Mouse (Mus musculus) urinary bladder, postnatal 14 days (tissue): ENCODE measurements around the gene Tcf25.

Experiments used
- DNase-seq: peaks from one replicate; pipeline ENCODE4 v3.0.0; 2021; ENCODE audit warnings: low spot score

Tcf25 gene

GRCm38 (mm10) chr8:123373403-123374238 lies at the start of gene Tcf25:
Gene Tcf25 (plus strand): TSS chr8:123373753.
- DNase-seq, result peak; percentile 96

GRCm38 (mm10) chr8:123328552-123328951 lies 45.0 kb upstream of the Tcf25 start:
- DNase-seq, result no peak

- DNase-seq, result no peak
Observed at GRCm38 (mm10) chr8:123329350-123329749, 44.2 kb upstream of the Tcf25 start.

GRCm38 (mm10) chr8:123329961-123330360 lies 43.6 kb upstream of the Tcf25 start:
- DNase-seq, result no peak

- DNase-seq, result no peak
Observed at GRCm38 (mm10) chr8:123330701-123331100, 42.9 kb upstream of the Tcf25 start.

- no peak for DNase-seq
Observed at GRCm38 (mm10) chr8:123331301-123331700, 42.3 kb upstream of the Tcf25 start.

- no peak for DNase-seq
Observed at GRCm38 (mm10) chr8:123331810-123332209, 41.7 kb upstream of the Tcf25 start.

- DNase-seq, result peak; percentile 83
Observed at GRCm38 (mm10) chr8:123332262-123333090, 41.1 kb upstream of the Tcf25 start, which contains the start of gene Spire2. Gene Spire2 (plus strand): TSS chr8:123332713.

- DNase-seq, result no peak
Observed at GRCm38 (mm10) chr8:123333091-123333587, 40.4 kb upstream of the Tcf25 start.

GRCm38 (mm10) chr8:123333864-123334263 lies 39.7 kb upstream of the Tcf25 start:
- DNase-seq, result no peak

GRCm38 (mm10) chr8:123334467-123334866 lies 39.1 kb upstream of the Tcf25 start:
- no peak for DNase-seq

- DNase-seq, result no peak
Observed at GRCm38 (mm10) chr8:123337475-123337874, 36.1 kb upstream of the Tcf25 start.

GRCm38 (mm10) chr8:123340071-123340470 lies 33.5 kb upstream of the Tcf25 start:
- DNase-seq, result no peak

GRCm38 (mm10) chr8:123341040-123342015 lies 32.2 kb upstream of the Tcf25 start:
- peak; percentile 73 for DNase-seq

GRCm38 (mm10) chr8:123342253-123342652 lies 31.3 kb upstream of the Tcf25 start:
- DNase-seq, result no peak

- no peak for DNase-seq
Observed at GRCm38 (mm10) chr8:123342911-123343310, 30.6 kb upstream of the Tcf25 start.

- no peak for DNase-seq
Observed at GRCm38 (mm10) chr8:123343422-123343821, 30.1 kb upstream of the Tcf25 start.

- peak; percentile 39 for DNase-seq
Observed at GRCm38 (mm10) chr8:123345135-123345534, 28.4 kb upstream of the Tcf25 start.

GRCm38 (mm10) chr8:123345856-123346255 lies 27.7 kb upstream of the Tcf25 start:
- DNase-seq, result no peak

GRCm38 (mm10) chr8:123347293-123347692 lies 26.3 kb upstream of the Tcf25 start:
- no peak for DNase-seq

GRCm38 (mm10) chr8:123348237-123348843 lies 25.2 kb upstream of the Tcf25 start:
- DNase-seq, result peak; percentile 75
